In the genomic region with DNA sequence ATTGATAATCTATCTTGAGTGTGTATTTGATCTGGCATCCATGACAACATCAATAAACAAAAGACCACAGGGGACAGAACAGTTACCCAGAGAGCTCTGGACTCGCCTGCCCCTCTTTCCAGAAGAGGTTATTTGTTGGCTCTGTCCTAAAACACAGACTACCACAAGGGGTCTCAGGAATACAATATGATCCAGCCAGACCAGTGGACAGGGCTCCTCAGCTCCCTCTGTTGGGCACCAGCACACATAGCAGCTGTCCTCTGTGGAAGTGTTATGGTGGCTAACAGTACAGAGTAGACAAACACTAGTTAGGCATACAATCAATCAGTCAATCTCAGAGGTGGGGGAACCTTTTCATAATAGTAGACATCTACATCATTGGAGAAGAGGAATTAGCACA, we compare ENCODE assay signal across 8 mouse cellular contexts. TPM values are rescaled to one million over a fixed set of nuclear protein-coding genes. Genes with fewer than 3 reads are reported as not detected.
DNase-seq lines count a peak whose midpoint lies in the region; ATAC-seq and TF ChIP-seq lines count a peak whose summit lies in the region.

No protein-coding gene starts in this region.

- no peak for TF ChIP-seq POLR2A in thymus, adult 2 months (IDR thresholded peaks at IDR 0.05; ENCODE audit: control insufficient read depth, extremely low read depth, insufficient read depth, low read length, poor library complexity)

- DNase-seq in cerebellum, adult 9-10 months: no peak
- peak; percentile 17 to 59 for DNase-seq in spleen, adult 18-20 months
- DNase-seq in spleen, adult 12 weeks (ENCODE audit: low spot score): no peak
- DNase-seq in embryonic facial prominence, embryonic 11.5 days (ENCODE audit: low spot score): peak; percentile 80
- peak; percentile 56 for DNase-seq in kidney, adult 18-20 months
- peak; percentile 61 for DNase-seq in lung, postnatal 25 days (ENCODE audit: low spot score)
- DNase-seq in thymus, adult 2 months: peak; percentile 64

- TF ChIP-seq CTCF in thymus, adult 2 months (IDR thresholded peaks at IDR 0.05; ENCODE audit: borderline replicate concordance, control insufficient read depth, extremely low read depth, insufficient read depth, low read length, poor library complexity): no peak

- no peaks in the 10 kb centered on the region for H3K36me3 ChIP-seq in embryonic facial prominence, embryonic 11.5 days (replicated peaks; ENCODE audit: control insufficient read depth, insufficient read depth, low read depth, low read length)
- no peaks in the 10 kb centered on the region for H3K36me3 ChIP-seq in thymus, adult 2 months (ENCODE audit: control insufficient read depth, insufficient read depth, low read length)

- no peak overlapping the region for H3K4me2 ChIP-seq in embryonic facial prominence, embryonic 11.5 days (ENCODE audit: low read depth, low read length)

- WGBS in embryonic facial prominence, embryonic 11.5 days: 17% methylated on average over 1 of the region's 1 CpGs
- 50% methylated on average over 1 of the region's 1 CpGs for WGBS in thymus, adult 2 months

- H3K4me3 ChIP-seq in embryonic facial prominence, embryonic 11.5 days (ENCODE audit: low read depth, low read length): no peak overlapping the region
- no peak overlapping the region for H3K4me3 ChIP-seq in thymus, adult 2 months (ENCODE audit: control insufficient read depth, insufficient read depth, low read length)

- H3K27me3 ChIP-seq in embryonic facial prominence, embryonic 11.5 days (ENCODE audit: control insufficient read depth, insufficient read depth, low read length): no peaks in the 10 kb centered on the region
- no peaks in the 10 kb centered on the region for H3K27me3 ChIP-seq in thymus, adult 2 months (ENCODE audit: control insufficient read depth, insufficient read depth, low read length)

- H3K27ac ChIP-seq in embryonic facial prominence, embryonic 11.5 days (replicated peaks; ENCODE audit: low read depth, low read length): no peak overlapping the region
- no peak overlapping the region for H3K27ac ChIP-seq in thymus, adult 2 months (ENCODE audit: control insufficient read depth, insufficient read depth, low read length)

- no peak overlapping the region for H3K9ac ChIP-seq in embryonic facial prominence, embryonic 11.5 days (replicated peaks; ENCODE audit: low read length)

- H3K4me1 ChIP-seq in embryonic facial prominence, embryonic 11.5 days (ENCODE audit: control insufficient read depth, insufficient read depth, low read length): no peaks in the 10 kb centered on the region
- H3K4me1 ChIP-seq in thymus, adult 2 months (replicated peaks; ENCODE audit: control insufficient read depth, insufficient read depth, low read length): no peaks in the 10 kb centered on the region

- peak; percentile 36; the same call in 1 of the 2 replicates for ATAC-seq in cerebellum, adult (ENCODE audit: insufficient number of reproducible peaks, low FRiP score, low TSS enrichment)
- no peak; the same call in 1 of the 2 replicates for ATAC-seq in embryonic facial prominence, embryonic 11.5 days (replicated peaks; ENCODE audit: insufficient number of reproducible peaks, low FRiP score, low TSS enrichment, low read depth)

- no peaks in the 10 kb centered on the region for H3K9me3 ChIP-seq in embryonic facial prominence, embryonic 11.5 days (replicated peaks; ENCODE audit: control insufficient read depth, low read length)

RNA-seq across cellular contexts. Expression of gene Atxn1, which starts 12.1 kb away (rescaled TPM):
- polyA plus RNA-seq in embryonic facial prominence, embryonic 11.5 days (2014; fragmentation: Nextera tagmentation; extraction: Ambion mirVana): 1.1 and 1.3 TPM in 2 replicates
- 13.5 and 17.5 TPM in 2 replicates for polyA plus RNA-seq in thymus, adult 2 months (2012; rRNA removed)

Comparison
In these comparisons a context has a peak if more than half of its experiments do, and no peak if none do; other contexts are left out.
1. DNase-seq: peak in spleen, adult 18-20 months (2 of 2), embryonic facial prominence, embryonic 11.5 days (single experiment), kidney, adult 18-20 months (single experiment), lung, postnatal 25 days (single experiment) and thymus, adult 2 months (single experiment); none in cerebellum, adult 9-10 months (single experiment) and spleen, adult 12 weeks (single experiment).